Mouse (Mus musculus) heart, embryonic 12.5 days (tissue): ENCODE data around the gene Gpr107. TPM values are rescaled to one million over a fixed set of nuclear protein-coding genes. Genes with fewer than 3 reads are reported as not detected.

Experiments used
- ATAC-seq: fragments of 200-750 bp; cut with Nextera tagmentation; 2 replicates; pipeline ENCODE4 v1.8.0; 2017; ENCODE audit warnings: moderate TSS enrichment, moderate library complexity; ENCODE audit not compliant: insufficient number of reproducible peaks, low FRiP score
- H3K27ac ChIP-seq: fragments of 300-500 bp; sonication (generic); 2 replicates; pipeline ENCODE4 v1.5.1; 2016; ENCODE audit warnings: mild to moderate bottlenecking, moderate library complexity; ENCODE audit not compliant: poor library complexity, severe bottlenecking
- H3K27me3 ChIP-seq: fragments of 300-500 bp; sonication (generic); replicated peaks from 2 replicates; pipeline ENCODE4 v1.6.1; 2016; ENCODE audit warnings: mild to moderate bottlenecking, moderate library complexity
- H3K36me3 ChIP-seq: fragments of 300-500 bp; sonication (generic); 2 replicates; pipeline ENCODE4 v1.6.1; 2016; ENCODE audit warnings: mild to moderate bottlenecking, moderate library complexity
- H3K4me1 ChIP-seq: fragments of 300-500 bp; sonication (generic); replicated peaks from 2 replicates; pipeline ENCODE4 v1.6.1; 2016; ENCODE audit warnings: mild to moderate bottlenecking
- H3K4me2 ChIP-seq: fragments of 300-500 bp; sonication (generic); 2 replicates; pipeline ENCODE4 v1.6.1; 2016; ENCODE audit warnings: mild to moderate bottlenecking, moderate library complexity
- H3K4me3 ChIP-seq: fragments of 300-500 bp; sonication (generic); 2 replicates; pipeline ENCODE4 v1.5.1; 2016; ENCODE audit warnings: mild to moderate bottlenecking
- H3K9ac ChIP-seq: fragments of 300-500 bp; sonication (generic); 2 replicates; pipeline ENCODE4 v1.6.1; 2016; ENCODE audit warnings: mild to moderate bottlenecking, moderate library complexity
- H3K9me3 ChIP-seq: fragments of 300-500 bp; sonication (generic); replicated peaks from 2 replicates; pipeline ENCODE4 v1.6.1; 2016; ENCODE audit warnings: mild to moderate bottlenecking, moderate library complexity
- WGBS: fragments of 180-500 bp; shearing (Covaris S2); methylation state at CpG from one replicate; pipeline ENCODE4 v1.1.7; 2016; 5-methylcytosine and 5-hydroxymethylcytosine counted together
- polyA plus RNA-seq: library from polyadenylated mRNA; unstranded; fragments of >200 nt; fragmentation: Nextera tagmentation; extraction: Ambion mirVana; gene quantifications from 2 replicates; pipeline ENCODE4 v1.2.1, GENCODE M21; 2016

Gene Gpr107
- 37.4 and 40.4 TPM in 2 replicates for polyA plus RNA-seq

DNA sequence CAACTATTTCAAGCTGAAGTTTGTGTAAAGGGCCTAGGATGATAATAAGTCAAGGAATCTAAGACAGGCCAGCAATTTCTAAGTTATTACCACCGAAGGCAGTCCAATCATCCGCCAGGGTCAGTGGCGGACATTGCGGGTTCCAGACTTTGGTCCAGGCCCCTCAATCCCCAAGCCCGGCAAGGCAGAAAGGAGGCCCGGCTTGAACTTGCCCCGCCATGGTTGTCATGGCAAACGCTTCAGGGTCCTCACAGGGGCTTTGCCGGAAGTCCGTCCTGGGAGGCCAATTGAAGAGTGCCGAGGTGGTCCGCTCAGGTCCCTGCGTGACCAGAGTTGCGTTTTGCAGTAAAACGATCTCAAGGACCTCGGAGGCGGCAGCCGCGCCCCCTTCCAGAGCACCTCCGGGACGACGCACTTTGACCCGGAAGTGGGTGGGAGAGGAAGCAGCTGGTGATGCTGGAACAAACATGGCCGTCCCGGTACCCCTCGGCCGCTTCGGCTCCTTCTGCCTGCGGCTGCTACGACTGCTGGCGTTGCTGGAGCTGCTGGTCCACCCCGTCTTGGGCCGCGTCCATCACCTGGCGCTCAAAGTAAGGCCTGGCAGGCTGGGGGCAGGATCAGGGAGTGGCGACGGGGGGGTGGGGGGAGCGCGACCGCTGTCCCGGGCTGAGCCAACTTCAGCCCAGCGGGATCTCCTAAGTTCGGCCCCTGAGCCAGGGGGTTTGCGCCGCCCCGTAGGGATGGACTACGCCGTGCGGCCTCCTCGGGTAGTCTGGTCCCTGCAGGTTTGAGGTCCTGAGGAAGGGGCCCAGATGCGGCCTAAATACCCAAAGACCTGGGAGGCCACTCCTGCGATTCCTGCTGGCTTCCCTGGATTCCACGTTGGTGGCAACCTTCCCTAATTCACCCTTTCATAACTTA, at the start of gene Gpr107:
Gene Gpr107 (plus strand): TSS at position 425 of the 921 bp plus-strand sequence.
- ATAC-seq: peak; percentile 89
- H3K9me3 ChIP-seq: no peaks in the 10 kb centered on the region
- peak within 1 kb of the TSS; percentile 98 for H3K9ac ChIP-seq
- H3K27ac ChIP-seq: peak within 1 kb of the TSS; percentile 74
- peak within 1 kb of the TSS; percentile 85 for H3K4me2 ChIP-seq
- peaks cover 29% of the 10 kb centered on the region for H3K36me3 ChIP-seq
- WGBS: under 1% methylated on average over 53 of the region's 53 CpGs
- H3K27me3 ChIP-seq: no peaks in the 10 kb centered on the region
- H3K4me1 ChIP-seq: peaks cover 25% of the 10 kb centered on the region
- H3K4me3 ChIP-seq: peak within 1 kb of the TSS; percentile 99

DNA sequence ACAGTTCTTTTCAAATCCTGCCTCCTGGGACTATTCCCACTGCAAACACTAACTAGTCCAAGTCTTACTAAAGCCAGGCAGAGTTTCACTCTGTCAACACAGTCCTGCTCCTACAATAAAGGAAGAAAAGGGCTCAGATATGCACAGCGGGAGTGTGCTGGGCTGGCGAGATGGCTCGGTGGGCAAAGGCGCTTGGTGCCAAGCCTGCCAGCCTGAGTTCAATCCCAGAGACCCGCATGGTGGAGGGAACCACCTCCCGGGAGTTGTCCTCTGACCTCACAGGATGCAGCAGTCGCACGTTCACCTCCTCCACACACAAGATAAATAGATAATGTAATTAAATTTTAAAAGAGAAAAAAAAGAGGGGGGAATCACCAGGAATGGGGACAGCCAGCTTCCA, 48.8 kb upstream of the Gpr107 start:
- Histone ChIP-seq H3K4me1 (peaks cover 44% of the 10 kb centered on the region), H3K9me3 (0 out of 2 replicates have a peak, but pooled peaks cover 3% of the 10 kb centered on the region), H3K36me3 (peaks cover 16% of the 10 kb centered on the region), H3K4me2 (no peak overlapping the region), H3K9ac (no peak overlapping the region), H3K4me3 (no peak overlapping the region), H3K27ac (no peak overlapping the region), H3K27me3 (no peaks in the 10 kb centered on the region)
- WGBS: 75% methylated on average over 8 of the region's 8 CpGs
- ATAC-seq: no peak

DNA sequence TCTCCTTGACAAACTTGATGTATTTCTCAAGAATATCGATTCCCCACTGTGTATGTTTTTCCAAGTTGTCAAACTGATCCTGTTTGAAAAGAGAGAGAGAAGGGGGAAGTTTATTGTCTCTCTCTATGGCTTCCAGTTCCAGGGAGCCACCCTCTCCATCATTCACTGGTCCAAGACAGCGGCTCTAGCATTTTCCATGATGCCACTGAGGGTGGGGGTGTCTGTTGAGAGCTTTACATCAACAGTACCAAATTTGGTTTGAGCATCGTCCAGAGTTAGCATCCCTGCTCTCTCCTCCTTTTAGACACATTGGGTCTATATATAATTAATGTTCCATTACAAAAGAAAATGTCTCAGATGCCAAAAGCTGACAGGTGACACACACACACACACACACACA, 46.8 kb upstream of the Gpr107 start:
- no peak overlapping the region for H3K4me3 ChIP-seq
- H3K27ac ChIP-seq: no peak overlapping the region
- H3K27me3 ChIP-seq: no peaks in the 10 kb centered on the region
- no peak overlapping the region for H3K9ac ChIP-seq
- peaks cover 9% of the 10 kb centered on the region for H3K36me3 ChIP-seq
- 69% methylated on average over 3 of the region's 3 CpGs for WGBS
- peaks cover 58% of the 10 kb centered on the region for H3K4me1 ChIP-seq
- no peak for ATAC-seq
- no peak overlapping the region for H3K4me2 ChIP-seq
- no peaks in the 10 kb centered on the region for H3K9me3 ChIP-seq

DNA sequence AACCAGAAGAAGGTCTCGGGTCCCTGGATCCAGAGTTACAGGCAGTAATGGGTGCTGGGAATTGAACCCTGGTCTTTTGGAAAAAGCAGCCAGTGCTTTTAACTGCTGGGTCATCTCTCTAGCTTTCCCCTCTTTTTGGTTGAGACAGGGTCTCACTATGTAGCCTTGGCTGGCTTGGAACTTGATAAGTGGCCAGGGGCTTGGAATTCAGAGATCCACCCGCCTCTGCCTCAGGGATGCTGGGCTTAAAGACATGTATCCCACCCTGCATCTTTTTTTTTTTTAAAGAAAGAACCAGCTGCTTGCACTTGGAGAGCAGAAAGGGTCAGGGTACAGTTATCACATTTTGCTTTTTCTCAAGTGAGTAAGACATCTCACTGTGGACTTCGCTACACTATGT, 46.1 kb upstream of the Gpr107 start:
- ATAC-seq: no peak
- WGBS: 85% methylated on average over 3 of the region's 3 CpGs
- Histone ChIP-seq H3K36me3 (0 out of 2 replicates have a peak, but pooled peaks cover 8% of the 10 kb centered on the region), H3K4me1 (peaks cover 57% of the 10 kb centered on the region), H3K4me3 (no peak overlapping the region), H3K9ac (no peak overlapping the region), H3K27me3 (no peaks in the 10 kb centered on the region), H3K9me3 (no peaks in the 10 kb centered on the region), H3K4me2 (no peak overlapping the region), H3K27ac (no peak overlapping the region)

DNA sequence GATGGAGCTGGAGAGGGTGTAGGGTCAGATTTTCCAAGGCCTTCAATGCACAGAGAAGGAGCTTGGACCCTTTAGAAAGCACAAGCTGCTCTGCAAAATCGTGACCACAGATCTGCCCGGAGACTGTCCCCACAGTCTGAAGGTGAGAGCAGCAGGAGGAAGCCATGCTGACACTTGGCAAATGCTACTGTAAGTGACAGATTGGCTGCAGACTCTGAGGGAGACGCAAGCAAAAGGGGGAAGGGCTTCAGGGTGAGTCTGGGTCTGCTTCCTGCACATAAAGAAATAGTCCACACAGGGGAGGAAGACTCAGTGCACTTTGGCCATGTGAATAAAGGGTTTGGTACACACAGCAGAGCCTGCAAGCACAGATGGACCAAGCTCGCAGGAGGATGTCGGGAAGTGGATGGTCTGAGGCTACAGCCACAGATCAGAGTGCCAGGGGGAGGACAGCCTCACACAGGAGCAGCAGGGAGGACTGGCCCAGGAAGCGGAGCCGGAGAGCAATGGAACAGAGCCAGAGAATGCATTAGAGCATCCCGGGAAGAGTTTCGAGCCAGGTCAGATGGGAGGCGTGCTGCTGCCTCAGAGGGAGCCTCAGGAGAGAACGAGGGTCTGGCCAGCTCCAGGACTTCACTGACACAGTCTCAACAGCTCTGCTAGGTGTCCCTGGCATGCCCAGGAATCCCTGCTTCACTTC, 45.3 kb upstream of the Gpr107 start:
- H3K9me3 ChIP-seq: no peaks in the 10 kb centered on the region

DNA sequence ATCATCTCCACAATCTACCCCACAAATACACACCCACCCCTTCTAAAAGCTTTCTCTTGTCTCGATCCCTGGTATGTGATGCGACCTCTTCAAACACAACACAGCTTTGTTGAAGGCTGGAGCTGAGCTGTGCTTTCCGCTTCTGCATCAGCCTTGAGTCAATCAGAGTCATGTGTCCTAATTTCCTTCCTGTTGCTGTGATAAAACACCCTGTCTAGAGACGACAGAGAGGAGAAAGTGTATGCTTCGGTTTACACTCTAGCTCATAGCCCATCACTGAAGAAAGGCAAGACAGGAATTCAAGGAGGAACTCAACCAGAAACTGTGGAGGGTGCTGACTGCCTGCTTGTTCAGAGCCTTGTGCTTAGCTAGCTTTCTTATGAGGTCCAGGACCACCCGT, 43.9 kb upstream of the Gpr107 start:
- H3K4me2 ChIP-seq: 0 out of 2 replicates have a peak overlapping the region, but pooled peaks have one; percentile 16
- H3K27ac ChIP-seq: peak overlapping the region; percentile 69
- H3K4me3 ChIP-seq: no peak overlapping the region
- no peaks in the 10 kb centered on the region for H3K9me3 ChIP-seq
- H3K9ac ChIP-seq: no peak overlapping the region
- 50% methylated on average over 6 of the region's 6 CpGs for WGBS
- H3K27me3 ChIP-seq: no peaks in the 10 kb centered on the region
- H3K4me1 ChIP-seq: peaks cover 57% of the 10 kb centered on the region
- ATAC-seq: no peak
- H3K36me3 ChIP-seq: 0 out of 2 replicates have a peak, but pooled peaks cover 8% of the 10 kb centered on the region

More for the DNA sequence above, 45.3 kb upstream of the Gpr107 start:
- 12% methylated on average over 11 of the region's 11 CpGs for WGBS
- Histone ChIP-seq H3K4me2 (peak overlapping the region; percentile 35), H3K27me3 (no peaks in the 10 kb centered on the region), H3K36me3 (0 out of 2 replicates have a peak, but pooled peaks cover 8% of the 10 kb centered on the region), H3K9ac (peak overlapping the region; percentile 31; the same call in 1 of the 2 replicates), H3K27ac (peak overlapping the region; percentile 69), H3K4me1 (peaks cover 53% of the 10 kb centered on the region), H3K4me3 (no peak overlapping the region)
- ATAC-seq: peak; percentile 46; the same call in 1 of the 2 replicates

DNA sequence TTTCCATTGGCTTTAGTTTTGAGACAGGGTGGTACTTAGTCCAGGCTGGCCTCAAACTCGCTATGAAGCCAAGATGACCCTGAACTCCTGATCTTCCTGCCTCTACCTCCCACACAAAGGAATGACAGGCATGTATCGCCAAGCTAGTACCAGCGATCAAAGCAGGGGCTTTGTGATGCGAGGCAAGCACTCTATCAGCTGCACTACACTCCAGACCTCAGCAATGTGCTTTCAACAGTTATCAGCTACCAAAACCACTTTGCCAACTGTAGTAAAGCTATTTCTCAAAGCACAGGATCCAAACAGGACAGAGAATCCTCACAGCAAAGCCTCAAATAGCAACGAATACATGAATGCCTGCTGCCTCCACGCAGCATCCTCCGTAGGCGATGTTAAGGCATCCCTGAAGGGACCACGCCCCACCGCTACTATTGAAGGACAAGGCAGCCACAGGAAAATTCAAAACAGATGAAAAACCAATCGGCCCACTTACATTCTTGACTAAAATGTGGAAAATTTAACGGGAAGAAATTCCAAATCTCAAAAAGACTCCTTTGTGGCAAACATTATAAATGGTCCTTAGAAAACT, 42.1 kb upstream of the Gpr107 start:
- Histone ChIP-seq H3K27me3 (no peaks in the 10 kb centered on the region), H3K4me1 (peaks cover 54% of the 10 kb centered on the region), H3K27ac (peak overlapping the region; percentile 4; the same call in 1 of the 2 replicates), H3K9ac (no peak overlapping the region), H3K36me3 (0 out of 2 replicates have a peak, but pooled peaks cover 6% of the 10 kb centered on the region), H3K9me3 (peaks cover 2% of the 10 kb centered on the region; the same call in 1 of the 2 replicates), H3K4me3 (no peak overlapping the region), H3K4me2 (no peak overlapping the region)
- ATAC-seq: no peak
- WGBS: 42% methylated on average over 12 of the region's 12 CpGs

DNA sequence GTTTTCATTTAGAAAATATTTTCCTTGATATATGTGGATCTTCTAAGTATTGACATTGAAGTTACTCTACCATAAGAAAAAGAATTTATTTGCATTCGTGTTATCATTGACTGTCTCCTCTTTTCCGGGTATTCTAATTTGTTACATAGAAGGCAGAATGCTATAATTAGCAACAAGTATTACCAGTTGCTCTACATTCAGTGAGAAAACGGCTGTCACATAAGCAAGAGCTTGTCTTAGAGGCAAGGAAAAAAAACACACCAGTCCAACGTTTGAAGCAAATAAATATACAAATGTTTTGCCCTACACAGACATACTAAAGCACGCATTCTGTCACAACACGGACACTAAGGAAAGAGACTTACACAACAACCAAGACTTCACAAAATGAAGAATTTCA, 40.4 kb upstream of the Gpr107 start:
- ATAC-seq: no peak
- Histone ChIP-seq H3K36me3 (0 out of 2 replicates have a peak, but pooled peaks cover 5% of the 10 kb centered on the region), H3K27me3 (no peaks in the 10 kb centered on the region), H3K4me1 (peaks cover 60% of the 10 kb centered on the region), H3K4me2 (no peak overlapping the region), H3K4me3 (no peak overlapping the region), H3K9me3 (peaks cover 2% of the 10 kb centered on the region; the same call in 1 of the 2 replicates), H3K27ac (no peak overlapping the region), H3K9ac (no peak overlapping the region)
- 67% methylated on average over 6 of the region's 6 CpGs for WGBS

DNA sequence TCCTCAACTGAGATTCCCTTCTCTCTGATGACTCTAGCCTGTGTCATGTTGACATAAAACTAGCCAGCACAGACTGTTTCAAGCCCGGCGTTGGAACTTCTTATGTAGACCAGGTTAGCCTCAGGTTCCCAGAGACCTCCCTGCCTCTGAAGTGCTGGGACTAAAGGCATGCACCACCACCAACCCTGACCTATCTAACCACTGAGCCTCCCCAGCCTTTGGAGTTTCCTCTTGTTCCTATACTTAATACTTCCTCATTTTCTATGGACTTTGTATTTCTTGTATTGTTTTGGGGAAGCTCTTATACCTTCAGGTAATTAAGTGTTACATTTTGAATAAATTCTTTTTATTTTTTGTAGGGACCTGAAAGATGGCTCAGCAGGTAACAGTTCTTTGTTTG, 37.9 kb upstream of the Gpr107 start:
- H3K27ac ChIP-seq: no peak overlapping the region
- peaks cover 2% of the 10 kb centered on the region; the same call in 1 of the 2 replicates for H3K9me3 ChIP-seq
- ATAC-seq: no peak
- 88% methylated on average over 2 of the region's 2 CpGs for WGBS
- H3K4me3 ChIP-seq: no peak overlapping the region
- H3K36me3 ChIP-seq: 0 out of 2 replicates have a peak, but pooled peaks cover 5% of the 10 kb centered on the region
- no peak overlapping the region for H3K9ac ChIP-seq
- peaks cover 40% of the 10 kb centered on the region for H3K4me1 ChIP-seq
- H3K27me3 ChIP-seq: no peaks in the 10 kb centered on the region
- no peak overlapping the region for H3K4me2 ChIP-seq

DNA sequence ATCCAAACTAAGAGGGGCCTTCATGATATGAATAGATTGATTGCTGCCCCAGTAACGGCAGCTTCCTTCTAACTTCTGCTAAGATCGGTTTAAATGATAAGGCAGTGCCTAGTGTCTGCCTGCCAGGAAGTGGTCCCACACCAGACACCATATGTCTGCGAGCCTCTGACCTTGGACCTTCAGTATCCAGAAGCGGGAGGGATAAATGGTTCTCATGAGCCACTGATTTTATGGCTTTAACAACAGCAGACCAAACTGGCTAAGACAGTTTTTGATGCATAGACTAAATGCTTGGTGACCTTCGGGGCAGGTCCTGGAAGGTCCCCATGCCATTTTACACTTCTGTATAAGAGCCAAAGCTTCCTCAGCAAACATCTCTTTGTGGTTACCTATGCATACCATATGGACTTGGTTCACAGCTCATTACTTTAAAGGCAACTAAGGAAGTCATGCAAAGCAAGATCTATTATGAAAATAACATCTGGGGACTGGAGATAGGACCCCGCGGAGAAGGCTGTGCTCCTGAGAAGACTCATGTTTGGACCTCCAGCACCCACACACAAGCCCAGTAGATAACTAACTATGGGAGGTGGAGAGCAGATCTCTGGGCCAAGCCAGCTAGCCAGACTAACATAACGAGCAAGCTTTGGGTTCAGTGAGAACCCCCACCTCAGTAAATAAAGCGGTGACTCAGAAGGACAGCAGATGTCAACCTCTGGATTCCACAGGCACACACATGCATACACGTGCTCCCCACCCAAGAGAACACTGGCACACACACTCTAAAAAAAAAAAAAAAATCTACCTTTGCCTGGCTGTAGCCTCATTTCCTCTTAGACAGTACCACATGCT, 36.8 kb upstream of the Gpr107 start:
- peaks cover 41% of the 10 kb centered on the region for H3K4me1 ChIP-seq
- no peak overlapping the region for H3K27ac ChIP-seq
- no peak overlapping the region for H3K4me2 ChIP-seq
- ATAC-seq: no peak
- H3K9me3 ChIP-seq: peaks cover 2% of the 10 kb centered on the region; the same call in 1 of the 2 replicates
- H3K4me3 ChIP-seq: no peak overlapping the region
- 0 out of 2 replicates have a peak, but pooled peaks cover 5% of the 10 kb centered on the region for H3K36me3 ChIP-seq
- H3K9ac ChIP-seq: no peak overlapping the region
- 61% methylated on average over 10 of the region's 10 CpGs for WGBS
- no peaks in the 10 kb centered on the region for H3K27me3 ChIP-seq
